Mouse (Mus musculus) G1E-ER4 (cell line): ENCODE results near the gene Nmt1. TPM values are rescaled to one million over a fixed set of nuclear protein-coding genes. Genes with fewer than 3 reads are reported as not detected.

Experiments used
- GATA1 ChIP-seq: IDR thresholded peaks from one replicate; pipeline ENCODE4 v1.8.0; 2012; ENCODE audit warnings: low read length, inconsistent platforms
- polyA plus RNA-seq: library from polyadenylated mRNA; stranded (reverse); fragments of >175 nt; gene quantifications from 2 replicates; pipeline ENCODE4 v1.2.3, GENCODE M21; 2012

The Nmt1 gene
- 5.0 and 13.0 TPM in 2 replicates for polyA plus RNA-seq

- no peak for TF ChIP-seq GATA1
Measured at GRCm38 (mm10) chr11:103028176-103028891, at the start of gene Nmt1, which contains the start of gene Dcakd. TSS of gene Nmt1 (plus strand) at chr11:103028190. TSS of gene Dcakd (minus strand) at chr11:103028333.

- no peak for TF ChIP-seq GATA1
Measured at GRCm38 (mm10) chr11:102981151-102981890, 46.7 kb upstream of the Nmt1 start.

GRCm38 (mm10) chr11:102984086-102984485 is 43.9 kb upstream of the Nmt1 start:
- no peak for TF ChIP-seq GATA1

- TF ChIP-seq GATA1 = no peak
Measured at GRCm38 (mm10) chr11:102984615-102985014, 43.4 kb upstream of the Nmt1 start.

GRCm38 (mm10) chr11:102985160-102985559 is 42.8 kb upstream of the Nmt1 start:
- no peak for TF ChIP-seq GATA1

- no peak for TF ChIP-seq GATA1
Measured at GRCm38 (mm10) chr11:102989641-102990151, 38.3 kb upstream of the Nmt1 start.

- TF ChIP-seq GATA1 = no peak
Measured at GRCm38 (mm10) chr11:102990152-102990663, 37.8 kb upstream of the Nmt1 start.

GRCm38 (mm10) chr11:102991681-102992080 is 36.3 kb upstream of the Nmt1 start:
- TF ChIP-seq GATA1 = no peak

- no peak for TF ChIP-seq GATA1
Measured at GRCm38 (mm10) chr11:102992940-102993339, 35.0 kb upstream of the Nmt1 start.

GRCm38 (mm10) chr11:102993420-102994029 is 34.5 kb upstream of the Nmt1 start:
- no peak for TF ChIP-seq GATA1

GRCm38 (mm10) chr11:102994952-102995351 is 33.0 kb upstream of the Nmt1 start:
- TF ChIP-seq GATA1 = no peak

GRCm38 (mm10) chr11:102996385-102996784 is 31.6 kb upstream of the Nmt1 start:
- no peak for TF ChIP-seq GATA1

- TF ChIP-seq GATA1 = no peak
Measured at GRCm38 (mm10) chr11:102996991-102997770, 30.8 kb upstream of the Nmt1 start.

GRCm38 (mm10) chr11:102998254-102998576 is 29.8 kb upstream of the Nmt1 start:
- no peak for TF ChIP-seq GATA1
